Mouse (Mus musculus): ENCODE results near the gene Rbm38. TPM values are rescaled to one million over a fixed set of nuclear protein-coding genes. Genes with fewer than 3 reads are reported as not detected.

Rbm38 gene
- polyA plus RNA-seq, 1 experiment from 2014 or later = 315 TPM

- Histone ChIP-seq H3K4me3 (replicated peaks) (peak overlapping the region; percentile 91), H3K36me3 (replicated peaks) (peaks cover 90% of the 10 kb centered on the region), H3K4me1 (replicated peaks) (peaks cover 80% of the 10 kb centered on the region), H3K9ac (peak overlapping the region; percentile 94), H3K9me3 (replicated peaks) (no peaks in the 10 kb centered on the region), H3K27me3 (no peaks in the 10 kb centered on the region), H3K27ac (replicated peaks) (peak overlapping the region; percentile 99), H3K4me2 (peak overlapping the region; percentile 93)
- no peak for ATAC-seq (ENCODE audit: insufficient read depth)
- 46% methylated on average over 5 of the region's 5 CpGs for WGBS (ENCODE audit: insufficient replicate concordance)
Measured at GRCm38 (mm10) chr2:173026286-173026685, 6.0 kb downstream of the Rbm38 start.

GRCm38 (mm10) chr2:173026688-173027131 is 6.4 kb downstream of the Rbm38 start:
- peak overlapping the region; percentile 91 for H3K4me3 ChIP-seq (replicated peaks)
- H3K4me1 ChIP-seq (replicated peaks) = peaks cover 81% of the 10 kb centered on the region
- 39% methylated on average over 3 of the region's 3 CpGs for WGBS (ENCODE audit: insufficient replicate concordance)
- H3K9me3 ChIP-seq (replicated peaks) = no peaks in the 10 kb centered on the region
- peak overlapping the region; percentile 99 for H3K27ac ChIP-seq (replicated peaks)
- peaks cover 95% of the 10 kb centered on the region for H3K36me3 ChIP-seq (replicated peaks)
- H3K27me3 ChIP-seq = no peaks in the 10 kb centered on the region
- peak overlapping the region; percentile 93 for H3K4me2 ChIP-seq
- ATAC-seq (ENCODE audit: insufficient read depth) = no peak
- H3K9ac ChIP-seq = peak overlapping the region; percentile 94

DNA sequence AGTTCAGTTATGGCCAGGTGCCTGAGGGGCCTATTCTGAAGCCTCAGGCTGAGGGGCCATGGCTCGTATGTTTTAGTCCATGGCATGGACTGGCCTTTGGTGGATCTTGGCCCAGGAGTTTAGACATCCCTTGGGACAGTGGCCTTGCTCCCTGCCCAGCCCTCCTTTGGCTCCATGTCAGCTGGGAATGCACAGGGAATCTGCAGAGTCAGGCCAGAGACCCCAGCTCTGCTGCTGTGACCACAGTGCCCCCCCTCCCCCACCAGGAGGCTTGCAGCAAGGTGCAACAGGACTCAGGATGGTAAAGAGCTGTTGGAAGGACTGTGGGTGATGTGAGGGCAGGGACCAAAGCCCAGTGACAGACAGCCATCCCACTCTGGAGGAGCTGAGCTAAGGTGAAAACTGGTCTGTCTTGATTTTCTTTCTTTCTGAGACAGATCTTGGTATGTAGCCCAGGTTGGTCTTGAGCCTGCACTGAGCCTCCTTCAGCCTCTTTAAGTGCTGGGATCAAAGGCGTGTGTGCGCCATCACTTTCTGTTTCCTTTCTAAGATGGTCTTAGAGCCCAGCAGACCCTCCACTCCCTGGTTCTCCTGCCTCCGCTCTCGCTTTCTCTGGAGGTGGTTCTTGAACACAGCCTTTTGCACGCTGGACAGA is 7.0 kb downstream of the Rbm38 start:
- Histone ChIP-seq H3K4me3 (replicated peaks) (peak overlapping the region; percentile 91), H3K27ac (replicated peaks) (peak overlapping the region; percentile 99), H3K4me1 (replicated peaks) (peaks cover 87% of the 10 kb centered on the region), H3K4me2 (peak overlapping the region; percentile 93), H3K27me3 (no peaks in the 10 kb centered on the region), H3K9me3 (replicated peaks) (no peaks in the 10 kb centered on the region), H3K9ac (peak overlapping the region; percentile 94), H3K36me3 (replicated peaks) (peaks cover 100% of the 10 kb centered on the region)
- ATAC-seq (ENCODE audit: insufficient read depth) = no peak
- 90% methylated on average over 6 of the region's 6 CpGs for WGBS (ENCODE audit: insufficient replicate concordance)

DNA sequence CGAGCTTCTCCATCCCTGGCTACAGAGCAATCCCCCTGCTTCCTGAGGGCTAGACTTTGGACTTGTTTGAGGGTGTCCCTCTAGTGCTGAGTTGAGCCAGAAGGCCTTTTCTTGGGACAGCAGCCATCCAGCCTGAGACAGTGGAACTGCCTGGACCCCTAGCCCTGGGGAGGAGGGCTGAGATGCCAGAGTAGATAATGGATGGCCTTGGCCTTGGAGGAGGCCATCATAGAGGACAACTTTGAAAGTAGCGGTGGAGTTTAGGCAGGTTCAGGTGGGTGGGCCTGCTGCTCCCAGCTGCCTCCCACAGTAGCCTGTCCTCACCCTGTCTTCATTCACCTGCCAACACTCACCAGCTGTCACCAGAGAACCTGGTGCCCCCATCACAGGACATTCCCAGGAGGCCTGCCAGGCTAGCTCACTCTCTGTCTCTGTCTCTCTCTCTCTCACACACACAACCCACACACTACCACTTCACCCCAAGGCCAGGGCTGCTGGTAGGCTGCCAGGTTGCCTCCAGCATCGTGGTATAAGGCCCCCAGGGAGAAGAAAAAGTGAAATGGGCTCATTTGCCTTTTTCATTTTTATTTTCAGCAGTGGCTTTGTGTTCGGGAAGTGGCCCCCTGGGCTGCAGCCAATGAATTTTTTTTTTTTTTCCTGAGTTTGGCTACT is 7.7 kb downstream of the Rbm38 start:
- Histone ChIP-seq H3K9me3 (replicated peaks) (no peaks in the 10 kb centered on the region), H3K27ac (replicated peaks) (peak overlapping the region; percentile 99), H3K27me3 (no peaks in the 10 kb centered on the region), H3K4me1 (replicated peaks) (peaks cover 94% of the 10 kb centered on the region), H3K36me3 (replicated peaks) (peaks cover 100% of the 10 kb centered on the region), H3K4me2 (peak overlapping the region; percentile 93), H3K4me3 (replicated peaks) (peak overlapping the region; percentile 91), H3K9ac (peak overlapping the region; percentile 94)
- 81% methylated on average over 4 of the region's 4 CpGs for WGBS (ENCODE audit: insufficient replicate concordance)
- no peak for ATAC-seq (ENCODE audit: insufficient read depth)

DNA sequence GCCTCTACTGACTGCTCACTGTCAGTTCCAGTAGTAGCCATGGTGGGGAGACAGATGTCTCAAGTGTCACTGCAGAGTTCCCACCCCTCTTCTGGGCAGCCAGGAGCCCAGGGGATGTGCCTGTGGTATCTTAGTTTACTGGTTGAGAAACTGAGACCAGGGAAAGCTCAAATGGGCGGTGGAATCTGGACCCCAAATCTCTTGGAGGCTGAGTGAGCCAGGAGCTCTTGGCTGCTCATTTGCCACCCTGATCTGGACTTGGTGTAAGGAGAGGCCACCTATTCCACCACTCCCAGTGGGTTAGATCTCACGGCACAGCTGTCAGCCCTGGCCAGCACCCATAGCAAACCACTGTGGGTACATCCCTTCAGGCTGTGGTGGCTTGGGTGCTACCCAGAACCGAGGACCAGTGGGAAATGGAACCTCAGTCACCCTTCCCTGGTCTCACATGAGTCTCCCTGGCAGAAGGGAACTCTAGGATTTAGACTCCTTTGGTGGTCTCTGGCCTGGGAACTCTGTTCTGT is 8.3 kb downstream of the Rbm38 start:
- Histone ChIP-seq H3K27ac (replicated peaks) (peak overlapping the region; percentile 99), H3K4me3 (replicated peaks) (peak overlapping the region; percentile 91), H3K27me3 (no peaks in the 10 kb centered on the region), H3K36me3 (replicated peaks) (peaks cover 100% of the 10 kb centered on the region), H3K9me3 (replicated peaks) (no peaks in the 10 kb centered on the region), H3K9ac (peak overlapping the region; percentile 94), H3K4me2 (peak overlapping the region; percentile 93), H3K4me1 (replicated peaks) (peaks cover 100% of the 10 kb centered on the region)
- WGBS (ENCODE audit: insufficient replicate concordance) = 71% methylated on average over 3 of the region's 3 CpGs
- no peak for ATAC-seq (ENCODE audit: insufficient read depth)

DNA sequence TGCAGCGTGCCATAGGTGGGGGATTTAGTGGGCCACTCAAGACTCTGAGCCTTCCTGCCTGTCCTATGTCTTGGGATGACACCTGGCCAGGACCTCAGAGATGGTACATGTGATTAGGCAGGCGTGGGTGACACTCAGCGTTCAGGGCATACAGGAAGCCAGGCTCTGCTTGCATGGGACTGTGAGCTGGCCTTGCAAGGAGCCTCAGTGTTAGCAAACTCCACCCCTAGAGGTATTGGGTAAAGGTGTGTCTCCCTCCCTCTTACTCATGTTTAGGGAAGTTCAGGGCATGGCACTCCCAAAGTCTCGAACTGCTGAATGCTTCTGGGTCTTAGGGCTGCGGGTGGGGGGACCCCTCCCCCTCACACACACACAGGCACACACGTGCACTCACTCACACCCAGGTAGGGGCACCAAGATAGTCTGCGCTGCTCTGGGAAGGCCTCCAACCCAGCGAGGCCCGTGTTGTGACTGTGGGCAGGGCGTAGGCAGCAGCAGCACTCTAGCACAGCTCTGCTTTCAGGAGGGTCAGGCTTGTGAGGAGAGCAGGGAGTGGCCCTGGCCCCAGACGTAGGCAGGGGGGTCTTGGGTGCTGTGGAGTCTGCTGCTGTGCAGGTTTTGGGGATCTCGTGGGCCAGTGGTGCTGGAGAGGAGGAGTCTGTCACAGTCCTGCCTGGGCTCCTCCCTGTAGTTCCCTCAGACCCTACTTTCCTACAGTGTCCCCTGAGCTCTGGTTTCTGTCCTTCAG is 10.5 kb downstream of the Rbm38 start:
- ATAC-seq (ENCODE audit: insufficient read depth) = no peak
- Histone ChIP-seq H3K36me3 (replicated peaks) (peaks cover 100% of the 10 kb centered on the region), H3K4me2 (peak overlapping the region; percentile 93), H3K27me3 (no peaks in the 10 kb centered on the region), H3K9me3 (replicated peaks) (no peaks in the 10 kb centered on the region), H3K4me1 (replicated peaks) (peaks cover 100% of the 10 kb centered on the region), H3K9ac (0 out of 2 replicates have a peak overlapping the region, but pooled peaks have one; percentile 71), H3K4me3 (replicated peaks) (peak overlapping the region; percentile 91), H3K27ac (replicated peaks) (peak overlapping the region; percentile 99)
- WGBS (ENCODE audit: insufficient replicate concordance) = 56% methylated on average over 12 of the region's 12 CpGs

DNA sequence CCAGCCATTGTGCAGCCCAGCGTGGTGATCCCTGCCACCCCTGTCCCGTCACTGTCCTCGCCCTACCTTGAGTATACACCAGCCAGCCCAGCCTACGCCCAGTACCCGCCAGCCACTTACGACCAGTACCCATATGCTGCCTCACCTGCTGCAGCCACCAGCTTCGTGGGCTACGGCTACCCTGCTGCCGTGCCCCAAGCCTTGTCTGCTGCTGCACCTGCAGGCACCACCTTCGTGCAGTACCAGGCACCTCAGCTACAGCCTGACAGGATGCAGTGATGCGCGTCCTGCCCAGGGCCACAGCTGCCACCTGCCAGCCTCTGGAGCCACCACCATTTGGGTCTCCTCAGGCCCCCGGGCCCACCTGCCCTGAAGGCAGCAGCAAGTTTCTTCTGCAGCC is 13.2 kb downstream of the Rbm38 start:
- ATAC-seq (ENCODE audit: insufficient read depth) = no peak
- Histone ChIP-seq H3K36me3 (replicated peaks) (peaks cover 86% of the 10 kb centered on the region), H3K4me2 (peak overlapping the region; percentile 93)

DNA sequence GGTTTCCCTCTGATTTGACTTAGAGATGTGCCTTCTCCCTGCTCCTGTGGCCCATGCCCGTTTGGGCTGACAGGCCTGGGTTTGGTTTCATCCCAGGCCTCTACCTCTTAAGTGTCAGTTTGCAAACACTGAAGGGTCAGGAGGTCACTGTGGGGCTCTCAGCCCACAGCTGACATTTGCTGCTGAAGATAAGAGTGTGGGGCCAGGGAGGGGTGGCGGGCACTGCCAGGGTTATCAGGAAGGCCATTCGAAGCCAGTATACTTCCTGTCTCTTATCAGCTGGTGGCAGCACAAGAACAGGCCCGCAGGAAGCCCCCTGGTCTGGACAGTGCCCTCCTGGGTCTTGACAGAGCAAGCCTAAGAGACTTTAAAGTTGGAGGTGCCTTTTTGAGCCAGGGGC is 14.7 kb downstream of the Rbm38 start:
- H3K4me2 ChIP-seq = peak overlapping the region; percentile 93
- peak; percentile 62 for ATAC-seq (ENCODE audit: insufficient read depth)
- H3K9me3 ChIP-seq (replicated peaks) = no peaks in the 10 kb centered on the region
- peak overlapping the region; percentile 71 for H3K9ac ChIP-seq
- 1% methylated on average over 4 of the region's 4 CpGs for WGBS (ENCODE audit: insufficient replicate concordance)
- H3K36me3 ChIP-seq (replicated peaks) = peaks cover 79% of the 10 kb centered on the region
- H3K4me3 ChIP-seq (replicated peaks) = peak overlapping the region; percentile 91
- H3K4me1 ChIP-seq (replicated peaks) = peaks cover 100% of the 10 kb centered on the region
- H3K27ac ChIP-seq (replicated peaks) = peak overlapping the region; percentile 99
- no peaks in the 10 kb centered on the region for H3K27me3 ChIP-seq

More for the DNA sequence above, 13.2 kb downstream of the Rbm38 start:
- 82% methylated on average over 13 of the region's 13 CpGs for WGBS (ENCODE audit: insufficient replicate concordance)
- peak overlapping the region; percentile 71 for H3K9ac ChIP-seq
- H3K4me1 ChIP-seq (replicated peaks) = peaks cover 100% of the 10 kb centered on the region
- peak overlapping the region; percentile 99 for H3K27ac ChIP-seq (replicated peaks)
- H3K9me3 ChIP-seq (replicated peaks) = no peaks in the 10 kb centered on the region
- peak overlapping the region; percentile 91 for H3K4me3 ChIP-seq (replicated peaks)
- H3K27me3 ChIP-seq = no peaks in the 10 kb centered on the region

DNA sequence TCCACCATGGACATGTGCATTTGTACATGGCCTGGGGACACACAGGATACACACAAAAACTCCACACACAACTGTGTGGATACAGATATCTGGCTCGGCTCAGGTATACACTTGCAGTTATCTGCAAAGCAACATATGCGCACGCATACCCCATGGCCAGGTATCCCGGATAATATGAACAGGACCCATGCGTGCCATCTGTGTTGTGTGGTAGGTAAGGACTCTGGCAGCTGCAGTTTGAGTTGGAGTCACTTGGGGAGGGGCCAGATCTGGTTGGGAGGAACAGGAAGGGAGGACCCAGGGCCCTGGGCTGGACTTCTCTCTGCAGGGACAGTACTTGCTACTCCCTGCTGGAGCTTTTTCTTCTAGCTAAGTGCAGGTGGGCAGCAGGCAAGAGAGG is 15.4 kb downstream of the Rbm38 start:
- no peak for ATAC-seq (ENCODE audit: insufficient read depth)
- peaks cover 100% of the 10 kb centered on the region for H3K4me1 ChIP-seq (replicated peaks)
- no peaks in the 10 kb centered on the region for H3K9me3 ChIP-seq (replicated peaks)
- H3K36me3 ChIP-seq (replicated peaks) = peaks cover 75% of the 10 kb centered on the region
- WGBS (ENCODE audit: insufficient replicate concordance) = 35% methylated on average over 5 of the region's 5 CpGs
- peak overlapping the region; percentile 91 for H3K4me3 ChIP-seq (replicated peaks)
- H3K4me2 ChIP-seq = peak overlapping the region; percentile 93
- no peaks in the 10 kb centered on the region for H3K27me3 ChIP-seq
- H3K27ac ChIP-seq (replicated peaks) = peak overlapping the region; percentile 99
- peak overlapping the region; percentile 65 for H3K9ac ChIP-seq

- 55% methylated on average over 5 of the region's 5 CpGs for WGBS (ENCODE audit: insufficient replicate concordance)
- Histone ChIP-seq H3K27me3 (no peaks in the 10 kb centered on the region), H3K9me3 (replicated peaks) (no peaks in the 10 kb centered on the region), H3K4me1 (replicated peaks) (peaks cover 100% of the 10 kb centered on the region), H3K9ac (peak overlapping the region; percentile 65), H3K27ac (replicated peaks) (peak overlapping the region; percentile 99), H3K36me3 (replicated peaks) (peaks cover 71% of the 10 kb centered on the region), H3K4me3 (replicated peaks) (peak overlapping the region; percentile 91), H3K4me2 (peak overlapping the region; percentile 93)
- no peak for ATAC-seq (ENCODE audit: insufficient read depth)
Measured at GRCm38 (mm10) chr2:173036055-173036454, 15.8 kb downstream of the Rbm38 start.

DNA sequence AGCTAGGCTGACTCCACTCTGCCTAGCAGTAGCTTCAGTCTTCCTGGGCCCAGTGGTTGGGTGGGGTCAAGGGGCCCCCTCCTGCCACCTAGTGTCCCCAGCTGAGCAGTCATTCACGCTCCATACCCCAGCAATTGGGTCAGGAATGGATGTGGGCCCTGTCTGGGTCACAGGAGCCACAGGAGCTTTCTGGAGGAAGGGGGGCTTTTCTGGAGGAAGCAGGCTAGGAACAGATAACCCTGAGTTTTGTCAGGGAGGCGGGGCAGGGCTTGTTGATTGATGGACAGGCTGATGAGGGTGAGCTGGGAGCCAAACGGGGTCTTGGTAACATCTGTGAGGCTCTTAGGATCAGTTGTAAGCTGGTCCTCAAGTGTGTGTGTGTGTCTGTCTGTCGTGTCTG is 16.3 kb downstream of the Rbm38 start:
- Histone ChIP-seq H3K4me2 (peak overlapping the region; percentile 93), H3K36me3 (replicated peaks) (peaks cover 65% of the 10 kb centered on the region)

More for the DNA sequence above, 16.3 kb downstream of the Rbm38 start:
- H3K9me3 ChIP-seq (replicated peaks) = no peaks in the 10 kb centered on the region
- H3K27me3 ChIP-seq = no peaks in the 10 kb centered on the region
- H3K4me3 ChIP-seq (replicated peaks) = peak overlapping the region; percentile 91
- 13% methylated on average over 4 of the region's 4 CpGs for WGBS (ENCODE audit: insufficient replicate concordance)
- H3K9ac ChIP-seq = peak overlapping the region; percentile 65
- peak overlapping the region; percentile 99 for H3K27ac ChIP-seq (replicated peaks)
- H3K4me1 ChIP-seq (replicated peaks) = peaks cover 100% of the 10 kb centered on the region
- no peak for ATAC-seq (ENCODE audit: insufficient read depth)
